In the genomic region with DNA sequence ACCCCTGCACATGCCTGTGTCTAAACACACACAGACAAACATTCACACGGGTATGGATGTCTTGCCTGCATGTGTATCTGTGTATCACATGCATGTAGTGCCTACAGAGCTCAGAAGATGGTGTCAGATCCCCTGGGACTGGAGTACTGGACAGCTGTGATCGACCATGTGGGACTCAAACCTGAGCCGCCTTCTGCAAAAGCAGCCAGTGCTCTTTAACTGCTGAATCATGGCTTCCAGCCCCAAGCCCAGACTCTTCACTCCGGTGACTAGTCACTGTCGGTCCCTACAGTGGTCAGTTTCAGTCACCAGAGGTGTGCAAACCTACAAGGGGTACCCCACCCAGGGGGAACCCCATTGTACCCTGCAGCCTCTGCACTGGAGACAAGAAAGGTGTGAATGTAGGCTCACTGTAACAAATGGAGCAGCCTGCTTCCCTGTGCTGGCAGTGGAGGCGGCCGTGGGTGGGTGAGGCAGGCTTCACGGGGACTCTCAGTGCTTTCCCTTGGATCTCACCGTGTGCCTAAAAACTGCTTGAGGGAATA, we compare ENCODE assay signal across 13 mouse cellular contexts. TPM values are rescaled to one million over a fixed set of nuclear protein-coding genes. Genes with fewer than 3 reads are reported as not detected.
DNase-seq lines count a peak whose midpoint lies in the region; ATAC-seq lines count a peak whose summit lies in the region.
"Had no signal": no experiment of that assay in that cellular context is flagged by ENCODE, and none has a peak within 500 bp of the region (broad histone marks: within the 10 kb centered on the region; RNA-seq: fewer than 3 reads in every experiment).

No protein-coding gene starts in this region.

- intact Hi-C loops in heart, postnatal 14 days (cut with DNase I) = no loop called here
- intact Hi-C loops in heart, postnatal 25 days (cut with DNase I) = no loop called here

- no peak for ATAC-seq in heart, embryonic 15.5 days (replicated peaks; ENCODE audit: insufficient number of reproducible peaks, insufficient read depth, low FRiP score, low read depth)
- ATAC-seq in hindbrain, embryonic 16.5 days = no peak

- DNase-seq in heart, postnatal 14 days = no peak
- peak; percentile 37 for DNase-seq in CD4-positive helper T cell, adult 2 months (ENCODE audit: low read depth, low spot score)
- DNase-seq in induced T-regulatory cell, adult 2 months (ENCODE audit: low read depth) = peak; percentile 26
- peak; percentile 38 for DNase-seq in retina, embryonic 14.5 days (ENCODE audit: low spot score)
- no peak for DNase-seq in cerebellum, postnatal 36 days
- DNase-seq in heart, postnatal 25 days (ENCODE audit: low spot score) = no peak
- DNase-seq: adrenal gland, postnatal 25 days; kidney, adult 18-20 months had no signal

- 73% methylated on average over 9 of the region's 9 CpGs for WGBS in heart, embryonic 15.5 days
- WGBS in hindbrain, embryonic 16.5 days = 83% methylated on average over 9 of the region's 9 CpGs

- peaks cover 31% of the 10 kb centered on the region for H3K4me1 ChIP-seq in heart, embryonic 15.5 days (replicated peaks)
- peaks cover 27% of the 10 kb centered on the region for H3K4me1 ChIP-seq in hindbrain, embryonic 16.5 days (ENCODE audit: control insufficient read depth, insufficient read depth, low read depth, low read length)

- 0 out of 2 replicates have a peak overlapping the region, but pooled peaks have one; percentile 16 for H3K27ac ChIP-seq in heart, embryonic 15.5 days
- H3K27ac ChIP-seq in hindbrain, embryonic 16.5 days (ENCODE audit: low read depth, low read length) = no peak overlapping the region
- H3K27ac ChIP-seq: neural tube, embryonic 15.5 days; stomach, embryonic 15.5 days had no signal

- H3K4me2 ChIP-seq in heart, embryonic 15.5 days = no peak overlapping the region
- H3K4me2 ChIP-seq in hindbrain, embryonic 16.5 days (ENCODE audit: low read length) = no peak overlapping the region
- H3K4me2 ChIP-seq: heart, embryonic 12.5 days; neural tube, embryonic 15.5 days; stomach, embryonic 15.5 days had no signal

- peaks cover 41% of the 10 kb centered on the region for H3K36me3 ChIP-seq in heart, embryonic 15.5 days
- H3K36me3 ChIP-seq in hindbrain, embryonic 16.5 days (ENCODE audit: control insufficient read depth, insufficient read depth, low read length) = peaks cover 27% of the 10 kb centered on the region

- H3K27me3 ChIP-seq in heart, embryonic 15.5 days = no peaks in the 10 kb centered on the region
- H3K27me3 ChIP-seq in hindbrain, embryonic 16.5 days (replicated peaks; ENCODE audit: control insufficient read depth, insufficient read depth, low read length) = no peaks in the 10 kb centered on the region
- H3K27me3 ChIP-seq: heart, embryonic 12.5 days; neural tube, embryonic 15.5 days; stomach, embryonic 15.5 days had no signal

- no peak overlapping the region for H3K9ac ChIP-seq in heart, embryonic 15.5 days
- no peak overlapping the region for H3K9ac ChIP-seq in hindbrain, embryonic 16.5 days (ENCODE audit: low read depth, low read length)
- H3K9ac ChIP-seq: heart, embryonic 12.5 days; neural tube, embryonic 15.5 days; stomach, embryonic 15.5 days had no signal

- H3K4me3 ChIP-seq in heart, embryonic 15.5 days = no peak overlapping the region
- no peak overlapping the region for H3K4me3 ChIP-seq in hindbrain, embryonic 16.5 days (ENCODE audit: low read length)
- H3K4me3 ChIP-seq: heart, embryonic 12.5 days; neural tube, embryonic 15.5 days; stomach, embryonic 15.5 days had no signal

- no peaks in the 10 kb centered on the region for H3K9me3 ChIP-seq in heart, embryonic 15.5 days (replicated peaks)
- H3K9me3 ChIP-seq in hindbrain, embryonic 16.5 days (ENCODE audit: control insufficient read depth, low read length) = no peaks in the 10 kb centered on the region
- H3K9me3 ChIP-seq: heart, embryonic 12.5 days; neural tube, embryonic 15.5 days; stomach, embryonic 15.5 days had no signal

RNA-seq across cellular contexts. Expression of a gene that starts 3.9 kb away (rescaled TPM):
- polyA plus RNA-seq in heart, embryonic 15.5 days (2015; fragmentation: Nextera tagmentation; extraction: Ambion mirVana) = 7.7 and 9.9 TPM in 2 replicates
- 1 to 10 TPM; 7.1 to 7.7 TPM for total RNA-seq in heart, postnatal 14 days (2021)
- total RNA-seq in heart, postnatal 25 days (2021) = 1 to 10 TPM; 5.4 to 6.0 TPM
- 29.7 and 32.9 TPM in 2 replicates for polyA plus RNA-seq in hindbrain, embryonic 16.5 days (2015; fragmentation: Nextera tagmentation; extraction: Ambion mirVana)

RNA-seq across cellular contexts. Expression of a gene that starts 7.4 kb away (rescaled TPM):
- polyA plus RNA-seq in heart, embryonic 15.5 days (2015; fragmentation: Nextera tagmentation; extraction: Ambion mirVana) = 5,943 and 6,493 TPM in 2 replicates
- total RNA-seq in heart, postnatal 14 days (2021) = 1,000 to 10,000 TPM; 1,025 to 1,358 TPM
- 100 to 1,000 TPM; 898 to 947 TPM for total RNA-seq in heart, postnatal 25 days (2021)
- 11,512 and 13,219 TPM in 2 replicates for polyA plus RNA-seq in hindbrain, embryonic 16.5 days (2015; fragmentation: Nextera tagmentation; extraction: Ambion mirVana)

Comparison
In these comparisons a context has a peak if more than half of its experiments do, and no peak if none do; other contexts are left out.
1. DNase-seq: peak in CD4-positive helper T cell, adult 2 months (single experiment), induced T-regulatory cell, adult 2 months (single experiment) and retina, embryonic 14.5 days (single experiment); none in heart, postnatal 14 days (0 of 2), cerebellum, postnatal 36 days (0 of 2) and heart, postnatal 25 days (single experiment).